Mouse (Mus musculus): Measurements from ENCODE around the gene Itsn2. TPM values are rescaled to one million over a fixed set of nuclear protein-coding genes. Genes with fewer than 3 reads are reported as not detected.
"Not testable (repeated sequence)": the region's sequence is repeated elsewhere in the genome, so short reads cannot be mapped to it uniquely, and the experiment has no call there.

The Itsn2 gene
- polyA plus RNA-seq, 1 experiment from 2014 or later, result 39.3 TPM

DNA sequence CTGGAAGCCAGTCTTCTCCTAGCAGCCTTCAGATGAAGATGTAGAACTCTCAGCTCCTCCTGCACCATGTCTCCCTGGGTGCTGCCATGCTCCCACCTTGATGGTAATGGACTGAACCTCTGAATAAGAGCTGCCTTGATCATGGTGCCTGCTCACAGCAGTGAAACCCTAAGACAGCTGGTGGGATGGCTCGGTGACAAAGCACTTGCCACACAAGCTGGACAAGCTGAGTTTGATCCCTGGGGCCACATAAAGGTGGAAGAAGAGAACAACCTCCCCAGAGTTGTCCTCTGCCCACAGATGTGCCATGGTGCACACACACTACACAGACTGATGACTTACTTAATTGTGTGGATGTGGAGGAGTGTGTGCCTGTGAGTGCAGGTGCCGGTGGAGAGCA, 95.9 kb downstream of the Itsn2 start:
- Histone ChIP-seq H3K4me3 (no peak overlapping the region), H3K4me1 (no peaks in the 10 kb centered on the region), H3K4me2 (no peak overlapping the region), H3K27ac (no peak overlapping the region), H3K9ac (no peak overlapping the region), H3K36me3 (0 out of 2 replicates have a peak, but pooled peaks cover 7% of the 10 kb centered on the region), H3K27me3 (no peaks in the 10 kb centered on the region), H3K9me3 (no peaks in the 10 kb centered on the region)
- ATAC-seq (ENCODE audit: insufficient number of reproducible peaks, low FRiP score, low TSS enrichment, low read depth), result no peak
- WGBS, result 84% methylated on average over 2 of the region's 2 CpGs

- H3K9ac ChIP-seq, result no peak overlapping the region
- H3K4me2 ChIP-seq, result no peak overlapping the region
- no peaks in the 10 kb centered on the region for H3K4me1 ChIP-seq
- ATAC-seq (ENCODE audit: insufficient number of reproducible peaks, low FRiP score, low TSS enrichment, low read depth), result no peak
- 0 out of 2 replicates have a peak, but pooled peaks cover 7% of the 10 kb centered on the region for H3K36me3 ChIP-seq
- no peaks in the 10 kb centered on the region for H3K27me3 ChIP-seq
- WGBS, result 92% methylated on average over 14 of the region's 14 CpGs
- no peak overlapping the region for H3K27ac ChIP-seq
- no peaks in the 10 kb centered on the region for H3K9me3 ChIP-seq
- no peak overlapping the region for H3K4me3 ChIP-seq
Observed at GRCm38 (mm10) chr12:4689341-4689740, 96.9 kb downstream of the Itsn2 start.

GRCm38 (mm10) chr12:4691193-4691592, 98.8 kb downstream of the Itsn2 start:
- ATAC-seq (ENCODE audit: insufficient number of reproducible peaks, low FRiP score, low TSS enrichment, low read depth), result no peak

GRCm38 (mm10) chr12:4694534-4694933, 102.1 kb downstream of the Itsn2 start:
- no peak for ATAC-seq (ENCODE audit: insufficient number of reproducible peaks, low FRiP score, low TSS enrichment, low read depth)
- WGBS, result 97% methylated on average over 1 of the region's 1 CpGs
- Histone ChIP-seq H3K4me3 (no peak overlapping the region), H3K36me3 (peaks cover 21% of the 10 kb centered on the region), H3K9me3 (no peaks in the 10 kb centered on the region), H3K27me3 (no peaks in the 10 kb centered on the region), H3K27ac (no peak overlapping the region), H3K4me1 (no peaks in the 10 kb centered on the region), H3K4me2 (no peak overlapping the region), H3K9ac (no peak overlapping the region)

More at GRCm38 (mm10) chr12:4691193-4691592, 98.8 kb downstream of the Itsn2 start:
- Histone ChIP-seq H3K36me3 (0 out of 2 replicates have a peak, but pooled peaks cover 7% of the 10 kb centered on the region), H3K9ac (no peak overlapping the region), H3K9me3 (no peaks in the 10 kb centered on the region), H3K4me1 (no peaks in the 10 kb centered on the region), H3K27ac (no peak overlapping the region), H3K4me3 (no peak overlapping the region), H3K27me3 (no peaks in the 10 kb centered on the region), H3K4me2 (no peak overlapping the region)
- 81% methylated on average over 3 of the region's 3 CpGs for WGBS

DNA sequence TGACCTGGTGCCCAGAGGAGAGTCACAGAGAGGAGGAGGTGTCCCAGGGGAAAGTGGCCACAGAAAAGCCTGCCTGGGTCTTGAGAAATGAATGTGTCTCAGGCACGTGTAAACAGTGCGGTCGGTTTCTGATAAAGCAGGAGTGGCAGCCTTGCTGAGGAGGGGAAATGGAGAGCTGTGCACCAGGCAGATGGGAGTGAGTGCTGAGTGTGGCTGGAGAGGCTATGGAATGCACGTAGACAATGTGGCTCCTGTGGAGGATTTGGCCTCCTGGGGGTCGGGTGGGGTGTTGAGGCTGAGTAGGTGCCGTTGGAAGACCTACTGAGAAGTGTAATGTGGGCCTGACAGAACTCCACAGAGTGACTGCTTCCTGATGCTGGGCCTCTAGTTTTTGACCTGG, 113.2 kb downstream of the Itsn2 start:
- H3K27ac ChIP-seq; H3K4me2 ChIP-seq; H3K27me3 ChIP-seq; H3K4me3 ChIP-seq; H3K9me3 ChIP-seq; H3K4me1 ChIP-seq; H3K9ac ChIP-seq; ATAC-seq (ENCODE audit: insufficient number of reproducible peaks, low FRiP score, low TSS enrichment, low read depth): not testable (repeated sequence)
- 77% methylated on average over 6 of the region's 6 CpGs for WGBS
- H3K36me3 ChIP-seq, result peaks cover 65% of the 10 kb centered on the region

GRCm38 (mm10) chr12:4706175-4706574, 113.7 kb downstream of the Itsn2 start:
- 90% methylated on average over 5 of the region's 5 CpGs for whole genome bisulfite sequencing
- H3K4me1 ChIP-seq, result no peaks in the 10 kb centered on the region
- no peak for ATAC-seq (ENCODE audit: insufficient number of reproducible peaks, low FRiP score, low TSS enrichment, low read depth)
- peaks cover 61% of the 10 kb centered on the region for H3K36me3 ChIP-seq
- no peak overlapping the region for H3K4me3 ChIP-seq
- no peak overlapping the region for H3K4me2 ChIP-seq
- no peaks in the 10 kb centered on the region for H3K27me3 ChIP-seq
- no peaks in the 10 kb centered on the region for H3K9me3 ChIP-seq
- H3K27ac ChIP-seq, result no peak overlapping the region
- H3K9ac ChIP-seq, result no peak overlapping the region

DNA sequence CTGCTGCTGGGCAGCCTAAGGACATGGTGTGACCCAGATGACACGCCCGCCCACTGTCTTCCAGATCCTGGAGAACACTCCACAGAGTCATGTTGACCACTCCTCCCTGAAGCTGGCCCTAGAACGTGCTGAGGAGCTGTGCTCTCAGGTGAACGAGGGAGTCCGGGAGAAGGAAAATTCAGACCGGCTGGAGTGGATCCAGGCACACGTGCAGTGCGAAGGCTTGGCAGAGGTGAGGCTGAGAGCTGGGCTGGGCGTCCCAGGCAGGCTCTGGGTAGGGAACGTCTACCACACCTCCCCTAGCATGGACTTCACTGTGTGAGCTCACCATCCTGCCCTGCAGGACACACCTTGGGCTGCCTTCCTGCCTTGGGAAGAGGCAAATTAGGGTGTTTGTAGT, 114.5 kb downstream of the Itsn2 start:
- peaks cover 60% of the 10 kb centered on the region for H3K36me3 ChIP-seq
- H3K4me2 ChIP-seq, result no peak overlapping the region
- no peak overlapping the region for H3K9ac ChIP-seq
- no peak overlapping the region for H3K27ac ChIP-seq
- 69% methylated on average over 10 of the region's 10 CpGs for WGBS
- no peaks in the 10 kb centered on the region for H3K4me1 ChIP-seq
- ATAC-seq (ENCODE audit: insufficient number of reproducible peaks, low FRiP score, low TSS enrichment, low read depth), result 0 out of 2 replicates have a peak, but pooled peaks have one; percentile 35
- H3K9me3 ChIP-seq, result no peaks in the 10 kb centered on the region
- H3K4me3 ChIP-seq, result no peak overlapping the region
- no peaks in the 10 kb centered on the region for H3K27me3 ChIP-seq

- H3K27me3 ChIP-seq, result no peaks in the 10 kb centered on the region
- no peaks in the 10 kb centered on the region for H3K9me3 ChIP-seq
- no peaks in the 10 kb centered on the region for H3K4me1 ChIP-seq
- no peak overlapping the region for H3K9ac ChIP-seq
- no peak overlapping the region for H3K4me3 ChIP-seq
- no peak for ATAC-seq (ENCODE audit: insufficient number of reproducible peaks, low FRiP score, low TSS enrichment, low read depth)
- no peak overlapping the region for H3K27ac ChIP-seq
- no peak overlapping the region for H3K4me2 ChIP-seq
- WGBS, result 73% methylated on average over 14 of the region's 14 CpGs
- peaks cover 60% of the 10 kb centered on the region for H3K36me3 ChIP-seq
Observed at GRCm38 (mm10) chr12:4707488-4708017, 115.1 kb downstream of the Itsn2 start.

DNA sequence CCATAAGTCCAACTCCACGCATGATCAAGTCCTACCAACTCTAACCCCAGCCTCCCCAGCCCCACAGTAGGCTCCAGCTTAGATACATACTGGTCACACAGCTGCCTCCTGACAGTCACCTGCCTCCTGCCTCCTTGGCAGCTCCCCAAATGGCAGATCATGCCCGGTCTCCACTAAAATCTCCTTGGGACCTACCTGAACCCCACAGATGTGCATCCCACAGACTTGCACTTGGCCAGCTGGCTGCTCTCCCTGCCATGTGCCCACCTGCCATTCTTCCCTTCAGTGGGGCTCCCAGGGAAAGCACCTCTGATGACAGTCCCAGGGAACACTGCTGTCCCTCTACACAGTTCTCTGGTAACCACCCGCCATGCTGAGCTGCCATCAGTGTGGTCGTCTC, 115.9 kb downstream of the Itsn2 start:
- Histone ChIP-seq H3K9ac (no peak overlapping the region), H3K36me3 (peaks cover 64% of the 10 kb centered on the region), H3K9me3 (no peaks in the 10 kb centered on the region), H3K4me1 (no peaks in the 10 kb centered on the region), H3K4me2 (no peak overlapping the region), H3K4me3 (no peak overlapping the region), H3K27me3 (no peaks in the 10 kb centered on the region), H3K27ac (no peak overlapping the region)
- no peak for ATAC-seq (ENCODE audit: insufficient number of reproducible peaks, low FRiP score, low TSS enrichment, low read depth)
- WGBS, result 84% methylated on average over 4 of the region's 4 CpGs

DNA sequence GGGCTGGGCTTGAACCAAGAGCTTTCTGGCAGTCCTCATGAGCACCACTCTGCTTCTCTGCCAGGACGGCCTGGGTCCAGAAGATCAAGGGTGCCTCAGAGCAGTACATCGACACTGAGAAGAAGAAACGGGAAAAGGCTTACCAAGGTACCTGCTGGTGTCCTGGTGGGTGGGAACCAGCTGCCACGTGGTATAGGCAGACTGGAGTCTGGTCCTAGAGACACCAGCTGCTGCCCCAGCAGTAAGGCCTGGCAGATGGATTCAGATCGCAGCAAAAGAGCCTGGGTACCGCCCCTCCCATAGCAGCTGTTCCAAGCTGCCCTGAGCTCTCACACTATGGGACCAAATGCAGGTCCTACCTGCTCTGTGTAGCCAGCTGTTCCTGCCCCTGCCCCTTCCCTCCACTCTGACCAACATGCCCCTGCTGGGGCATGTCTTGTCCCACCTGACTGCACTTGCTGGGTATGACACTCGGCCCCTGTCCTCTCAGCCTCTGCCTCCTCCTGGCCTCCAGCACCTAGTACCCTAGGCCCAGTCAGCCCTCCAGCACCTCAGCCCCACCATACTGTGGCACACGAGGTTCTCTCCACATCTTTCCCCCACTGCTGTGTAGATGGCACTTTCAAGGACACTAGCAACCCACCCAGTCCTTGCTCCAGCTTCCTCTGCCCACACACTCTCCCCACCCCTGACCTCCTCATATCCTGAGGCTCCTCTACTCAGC, 116.6 kb downstream of the Itsn2 start:
- H3K9ac ChIP-seq, result no peak overlapping the region
- WGBS, result 70% methylated on average over 8 of the region's 8 CpGs
- H3K4me3 ChIP-seq, result no peak overlapping the region
- no peaks in the 10 kb centered on the region for H3K4me1 ChIP-seq
- peaks cover 66% of the 10 kb centered on the region for H3K36me3 ChIP-seq
- ATAC-seq (ENCODE audit: insufficient number of reproducible peaks, low FRiP score, low TSS enrichment, low read depth), result no peak; the same call in 1 of the 2 replicates
- no peak overlapping the region for H3K27ac ChIP-seq
- H3K4me2 ChIP-seq, result no peak overlapping the region
- no peaks in the 10 kb centered on the region for H3K9me3 ChIP-seq
- H3K27me3 ChIP-seq, result no peaks in the 10 kb centered on the region

DNA sequence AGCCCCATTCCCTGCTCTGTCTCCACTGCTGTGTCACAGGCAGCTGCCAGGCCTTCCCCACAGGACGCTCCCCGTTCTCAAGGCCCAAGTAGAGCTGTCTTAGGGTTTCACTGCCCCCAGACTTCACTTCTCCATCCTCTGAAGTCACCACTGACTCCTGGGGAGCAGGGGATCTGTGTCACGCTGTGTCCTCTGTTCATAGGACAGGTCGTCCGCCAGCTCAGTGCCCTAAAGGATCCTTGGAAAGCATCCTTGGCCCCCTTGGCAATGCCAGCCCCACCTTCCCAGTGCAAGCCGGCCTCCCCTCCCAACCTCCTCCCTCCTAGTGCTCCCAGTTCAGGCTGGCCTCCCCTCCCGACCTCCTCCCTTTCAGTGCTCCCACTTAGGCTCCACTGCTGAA, 117.5 kb downstream of the Itsn2 start:
- Histone ChIP-seq H3K4me3 (no peak overlapping the region), H3K27me3 (no peaks in the 10 kb centered on the region), H3K36me3 (peaks cover 69% of the 10 kb centered on the region), H3K4me1 (no peaks in the 10 kb centered on the region), H3K27ac (no peak overlapping the region), H3K4me2 (no peak overlapping the region), H3K9ac (no peak overlapping the region), H3K9me3 (no peaks in the 10 kb centered on the region)
- ATAC-seq (ENCODE audit: insufficient number of reproducible peaks, low FRiP score, low TSS enrichment, low read depth), result no peak
- 91% methylated on average over 7 of the region's 7 CpGs for WGBS

DNA sequence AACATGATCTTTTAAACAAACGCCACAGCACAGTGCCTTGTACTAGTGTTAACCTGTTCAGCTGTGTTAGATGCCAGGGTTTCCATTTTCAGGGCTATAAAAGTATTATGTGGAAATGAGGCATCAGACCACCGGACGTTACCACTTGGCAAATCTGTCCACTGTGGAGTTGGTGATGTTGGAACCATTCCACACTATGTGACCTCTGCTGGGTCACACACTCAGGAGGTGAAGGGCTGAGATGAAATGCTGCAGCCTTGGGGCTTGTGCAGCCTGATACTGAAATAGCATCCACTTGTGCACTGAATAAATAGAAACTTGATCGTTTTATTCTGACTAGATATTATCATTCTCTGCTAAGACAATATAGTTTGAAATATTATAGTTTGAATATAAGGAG, 120.9 kb downstream of the Itsn2 start:
- no peak overlapping the region for H3K9ac ChIP-seq
- H3K4me2 ChIP-seq, result no peak overlapping the region
- H3K36me3 ChIP-seq, result peaks cover 46% of the 10 kb centered on the region
- no peaks in the 10 kb centered on the region for H3K27me3 ChIP-seq
- H3K9me3 ChIP-seq, result no peaks in the 10 kb centered on the region
- no peaks in the 10 kb centered on the region for H3K4me1 ChIP-seq
- no peak overlapping the region for H3K27ac ChIP-seq
- no peak for ATAC-seq (ENCODE audit: insufficient number of reproducible peaks, low FRiP score, low TSS enrichment, low read depth)
- no peak overlapping the region for H3K4me3 ChIP-seq
- 59% methylated on average over 4 of the region's 4 CpGs for WGBS

Data from limb, embryonic 15.5 days (tissue).